Mouse (Mus musculus): ENCODE measurements at regions not wholly inside any gene's neighbourhood (a gene's known extent, or its start where the extent isn't known, plus 50 kb on each side); places are given as distances from the start of the nearest gene placed in this dataset.

DNA sequence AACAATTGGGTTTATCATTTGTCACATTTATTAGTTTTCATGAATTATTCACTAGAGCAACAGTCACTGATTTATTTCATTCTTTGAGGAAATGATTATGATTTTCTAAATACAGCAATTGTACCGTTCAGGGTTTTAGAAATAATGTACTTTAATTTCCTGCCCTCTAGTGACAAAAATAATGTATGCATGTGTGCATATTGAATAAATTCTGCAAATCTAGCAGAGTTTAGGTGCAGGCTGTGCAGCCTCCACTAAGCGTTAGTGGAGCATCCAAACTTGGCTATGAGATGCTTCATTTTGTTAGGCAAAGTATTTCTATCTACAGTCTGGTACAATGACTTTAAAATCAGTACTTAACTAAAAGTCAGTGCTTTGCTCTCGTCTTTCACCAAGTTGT lies 642.1 kb upstream of the A830018L16Rik start:
- Histone ChIP-seq H3K4me2 (ENCODE audit: low read depth, low read length) (no peak overlapping the region), H3K27me3 (ENCODE audit: control insufficient read depth, insufficient read depth, low read length) (no peaks in the 10 kb centered on the region), H3K27ac (replicated peaks; ENCODE audit: low read depth, low read length) (no peak overlapping the region), H3K4me3 (ENCODE audit: low read depth, low read length) (no peak overlapping the region), H3K36me3 (replicated peaks; ENCODE audit: control insufficient read depth, insufficient read depth, low read depth, low read length) (no peaks in the 10 kb centered on the region), H3K4me1 (ENCODE audit: control insufficient read depth, insufficient read depth, low read length) (no peaks in the 10 kb centered on the region), H3K9ac (replicated peaks; ENCODE audit: low read length) (no peak overlapping the region), H3K9me3 (replicated peaks; ENCODE audit: control insufficient read depth, low read length) (no peaks in the 10 kb centered on the region)
- ATAC-seq (replicated peaks; ENCODE audit: insufficient number of reproducible peaks, low FRiP score, low TSS enrichment, low read depth) (no peak), DNase-seq (ENCODE audit: low spot score) (peak; percentile 39)
- 82% methylated on average over 3 of the region's 3 CpGs for WGBS

- ATAC-seq (replicated peaks; ENCODE audit: insufficient number of reproducible peaks, low FRiP score, low TSS enrichment, low read depth) (no peak), DNase-seq (ENCODE audit: low spot score) (no peak)
- WGBS, result 50% methylated on average over 6 of the region's 6 CpGs
- no peak overlapping the region for H3K4me3 ChIP-seq (ENCODE audit: low read depth, low read length)
- no peaks in the 10 kb centered on the region for H3K4me1 ChIP-seq (ENCODE audit: control insufficient read depth, insufficient read depth, low read length)
- no peak overlapping the region for H3K4me2 ChIP-seq (ENCODE audit: low read depth, low read length)
- no peaks in the 10 kb centered on the region for H3K27me3 ChIP-seq (ENCODE audit: control insufficient read depth, insufficient read depth, low read length)
- no peak overlapping the region for H3K27ac ChIP-seq (replicated peaks; ENCODE audit: low read depth, low read length)
- no peaks in the 10 kb centered on the region for H3K9me3 ChIP-seq (replicated peaks; ENCODE audit: control insufficient read depth, low read length)
- no peak overlapping the region for H3K9ac ChIP-seq (replicated peaks; ENCODE audit: low read length)
- no peaks in the 10 kb centered on the region for H3K36me3 ChIP-seq (replicated peaks; ENCODE audit: control insufficient read depth, insufficient read depth, low read depth, low read length)
Observed at GRCm38 (mm10) chr1:10794074-10794783, 619.7 kb upstream of the A830018L16Rik start.

DNA sequence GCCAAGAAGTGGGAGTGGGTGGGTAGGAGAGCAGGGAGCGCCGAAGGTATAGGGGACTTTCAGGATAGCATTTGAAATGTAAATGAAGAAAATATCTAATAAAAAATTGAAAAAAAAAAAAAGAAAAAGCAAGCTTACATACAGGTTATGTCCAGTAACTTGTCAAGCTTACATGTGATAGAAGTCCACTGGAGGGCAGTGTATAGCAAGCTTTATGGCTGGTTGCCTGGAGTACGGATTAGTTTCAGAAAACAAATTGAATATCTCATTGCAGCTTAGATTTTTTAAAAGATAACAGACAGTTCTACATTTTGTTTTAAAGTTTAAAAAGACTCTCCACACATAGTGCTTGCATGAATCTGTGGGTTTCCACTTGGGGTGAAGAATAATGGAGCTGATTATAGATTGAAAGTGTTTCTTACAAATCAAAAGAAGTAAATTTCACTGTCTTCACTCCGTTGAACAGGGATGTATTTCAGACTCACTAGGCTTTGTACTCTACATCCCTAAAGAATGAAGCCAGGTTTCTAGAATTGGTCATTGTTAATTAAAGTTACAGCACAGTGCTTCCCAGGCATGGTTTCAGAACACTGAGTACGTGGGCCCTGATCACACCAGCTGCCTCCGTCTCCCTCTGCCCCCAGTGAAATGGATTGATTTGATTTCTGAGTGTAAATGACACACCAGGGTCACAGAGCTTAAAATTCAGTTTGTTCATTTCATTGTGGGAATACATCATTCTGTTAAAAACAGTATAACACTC lies 578.1 kb upstream of the A830018L16Rik start:
- Histone ChIP-seq H3K4me1 (ENCODE audit: control insufficient read depth, insufficient read depth, low read length) (no peaks in the 10 kb centered on the region), H3K36me3 (replicated peaks; ENCODE audit: control insufficient read depth, insufficient read depth, low read depth, low read length) (no peaks in the 10 kb centered on the region), H3K9me3 (replicated peaks; ENCODE audit: control insufficient read depth, low read length) (no peaks in the 10 kb centered on the region), H3K27ac (replicated peaks; ENCODE audit: low read depth, low read length) (no peak overlapping the region), H3K4me2 (ENCODE audit: low read depth, low read length) (no peak overlapping the region), H3K27me3 (ENCODE audit: control insufficient read depth, insufficient read depth, low read length) (no peaks in the 10 kb centered on the region), H3K9ac (replicated peaks; ENCODE audit: low read length) (no peak overlapping the region), H3K4me3 (ENCODE audit: low read depth, low read length) (no peak overlapping the region)
- WGBS, result 68% methylated on average over 6 of the region's 6 CpGs
- DNase-seq (ENCODE audit: low spot score), result peak; percentile 81
- peak; percentile 44; the same call in 1 of the 2 replicates for ATAC-seq (replicated peaks; ENCODE audit: insufficient number of reproducible peaks, low FRiP score, low TSS enrichment, low read depth)

DNA sequence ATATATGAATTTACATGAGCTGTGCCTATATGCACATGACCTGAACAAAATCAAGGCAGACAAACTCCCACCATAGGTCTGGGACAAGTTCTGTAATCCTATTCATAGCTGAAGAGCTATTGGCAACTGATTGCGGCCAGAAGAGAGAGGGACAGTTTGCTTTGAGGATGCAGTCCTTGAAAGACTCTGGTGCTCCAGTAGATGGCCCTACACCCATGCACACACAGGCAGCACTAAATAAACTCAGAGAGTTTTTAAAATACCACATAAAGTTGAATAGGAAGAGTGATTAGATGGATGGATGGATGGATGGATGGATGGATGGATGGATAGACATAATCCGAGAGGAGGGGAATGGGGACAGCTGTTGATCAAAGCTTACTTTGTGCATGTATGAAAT lies 576.7 kb upstream of the A830018L16Rik start:
- H3K36me3 ChIP-seq (replicated peaks; ENCODE audit: control insufficient read depth, insufficient read depth, low read depth, low read length), result no peaks in the 10 kb centered on the region
- ATAC-seq (replicated peaks; ENCODE audit: insufficient number of reproducible peaks, low FRiP score, low TSS enrichment, low read depth) (no peak), DNase-seq (ENCODE audit: low spot score) (no peak)
- 87% methylated on average over 2 of the region's 2 CpGs for WGBS
- no peak overlapping the region for H3K4me2 ChIP-seq (ENCODE audit: low read depth, low read length)
- no peaks in the 10 kb centered on the region for H3K9me3 ChIP-seq (replicated peaks; ENCODE audit: control insufficient read depth, low read length)
- no peak overlapping the region for H3K9ac ChIP-seq (replicated peaks; ENCODE audit: low read length)
- no peaks in the 10 kb centered on the region for H3K27me3 ChIP-seq (ENCODE audit: control insufficient read depth, insufficient read depth, low read length)
- no peak overlapping the region for H3K4me3 ChIP-seq (ENCODE audit: low read depth, low read length)
- H3K27ac ChIP-seq (replicated peaks; ENCODE audit: low read depth, low read length), result no peak overlapping the region
- no peaks in the 10 kb centered on the region for H3K4me1 ChIP-seq (ENCODE audit: control insufficient read depth, insufficient read depth, low read length)

DNA sequence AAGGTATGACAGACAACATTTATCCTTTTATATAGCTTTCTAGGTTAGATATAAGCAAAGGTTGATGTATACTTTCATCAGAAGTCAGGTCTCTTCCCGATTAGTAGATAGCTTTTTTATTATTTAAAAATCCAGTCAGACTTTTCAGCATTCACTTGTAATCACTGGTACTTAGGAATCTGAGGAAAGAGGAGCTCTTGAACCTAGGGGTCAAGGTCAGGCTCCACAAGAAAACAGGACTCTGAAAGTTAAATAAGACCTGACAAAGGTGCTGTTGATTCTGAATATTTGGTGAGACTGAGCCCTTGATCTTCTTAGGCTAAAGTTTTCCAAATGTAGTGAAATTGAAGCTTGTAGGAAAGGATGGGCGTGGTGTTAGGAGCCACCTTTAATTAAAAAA lies 561.0 kb upstream of the A830018L16Rik start:
- 71% methylated on average over 2 of the region's 2 CpGs for WGBS
- ATAC-seq (replicated peaks; ENCODE audit: insufficient number of reproducible peaks, low FRiP score, low TSS enrichment, low read depth), result no peak

DNA sequence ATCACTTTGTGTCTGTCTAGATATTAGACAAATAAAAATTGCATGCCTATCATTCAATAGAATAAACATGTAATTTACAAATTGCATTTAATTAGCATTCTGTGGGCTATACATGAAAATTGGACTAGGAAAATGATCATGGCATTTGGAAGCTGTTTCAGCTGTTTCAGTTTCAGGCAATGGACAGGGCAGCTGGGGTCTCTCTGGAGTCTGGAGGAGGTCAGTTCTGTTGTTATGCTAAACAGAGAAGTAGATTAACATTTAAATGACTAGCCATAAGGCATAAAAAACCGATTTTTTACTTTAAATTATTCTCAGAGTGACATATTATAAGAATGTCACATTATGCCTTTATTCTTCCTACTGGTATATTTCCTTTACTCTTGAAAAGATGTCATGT lies 559.4 kb upstream of the A830018L16Rik start:
- H3K27me3 ChIP-seq (ENCODE audit: control insufficient read depth, insufficient read depth, low read length), result no peaks in the 10 kb centered on the region
- H3K9ac ChIP-seq (replicated peaks; ENCODE audit: low read length), result no peak overlapping the region
- H3K9me3 ChIP-seq (replicated peaks; ENCODE audit: control insufficient read depth, low read length), result no peaks in the 10 kb centered on the region
- no peak overlapping the region for H3K4me3 ChIP-seq (ENCODE audit: low read depth, low read length)
- H3K4me2 ChIP-seq (ENCODE audit: low read depth, low read length), result no peak overlapping the region
- no peak overlapping the region for H3K27ac ChIP-seq (replicated peaks; ENCODE audit: low read depth, low read length)
- no peaks in the 10 kb centered on the region for H3K36me3 ChIP-seq (replicated peaks; ENCODE audit: control insufficient read depth, insufficient read depth, low read depth, low read length)
- WGBS, result 35% methylated on average over 1 of the region's 1 CpGs
- no peak for DNase-seq (ENCODE audit: low spot score)
- no peak for ATAC-seq (replicated peaks; ENCODE audit: insufficient number of reproducible peaks, low FRiP score, low TSS enrichment, low read depth)
- no peaks in the 10 kb centered on the region for H3K4me1 ChIP-seq (ENCODE audit: control insufficient read depth, insufficient read depth, low read length)

More for the DNA sequence above, 561.0 kb upstream of the A830018L16Rik start:
- Histone ChIP-seq H3K4me1 (ENCODE audit: control insufficient read depth, insufficient read depth, low read length) (no peaks in the 10 kb centered on the region), H3K4me3 (ENCODE audit: low read depth, low read length) (no peak overlapping the region), H3K36me3 (replicated peaks; ENCODE audit: control insufficient read depth, insufficient read depth, low read depth, low read length) (no peaks in the 10 kb centered on the region), H3K9me3 (replicated peaks; ENCODE audit: control insufficient read depth, low read length) (no peaks in the 10 kb centered on the region), H3K9ac (replicated peaks; ENCODE audit: low read length) (no peak overlapping the region), H3K4me2 (ENCODE audit: low read depth, low read length) (no peak overlapping the region), H3K27ac (replicated peaks; ENCODE audit: low read depth, low read length) (no peak overlapping the region), H3K27me3 (ENCODE audit: control insufficient read depth, insufficient read depth, low read length) (no peaks in the 10 kb centered on the region)
- no peak for DNase-seq (ENCODE audit: low spot score)

- Histone ChIP-seq H3K9me3 (replicated peaks; ENCODE audit: control insufficient read depth, low read length) (no peaks in the 10 kb centered on the region), H3K36me3 (replicated peaks; ENCODE audit: control insufficient read depth, insufficient read depth, low read depth, low read length) (no peaks in the 10 kb centered on the region), H3K4me1 (ENCODE audit: control insufficient read depth, insufficient read depth, low read length) (no peaks in the 10 kb centered on the region), H3K4me3 (ENCODE audit: low read depth, low read length) (no peak overlapping the region), H3K4me2 (ENCODE audit: low read depth, low read length) (no peak overlapping the region), H3K9ac (replicated peaks; ENCODE audit: low read length) (no peak overlapping the region), H3K27ac (replicated peaks; ENCODE audit: low read depth, low read length) (no peak overlapping the region), H3K27me3 (ENCODE audit: control insufficient read depth, insufficient read depth, low read length) (no peaks in the 10 kb centered on the region)
- no peak for DNase-seq (ENCODE audit: low spot score)
- 92% methylated on average over 5 of the region's 5 CpGs for WGBS
- ATAC-seq (replicated peaks; ENCODE audit: insufficient number of reproducible peaks, low FRiP score, low TSS enrichment, low read depth), result no peak
Observed at GRCm38 (mm10) chr1:10871163-10871853, 542.6 kb upstream of the A830018L16Rik start.

DNA sequence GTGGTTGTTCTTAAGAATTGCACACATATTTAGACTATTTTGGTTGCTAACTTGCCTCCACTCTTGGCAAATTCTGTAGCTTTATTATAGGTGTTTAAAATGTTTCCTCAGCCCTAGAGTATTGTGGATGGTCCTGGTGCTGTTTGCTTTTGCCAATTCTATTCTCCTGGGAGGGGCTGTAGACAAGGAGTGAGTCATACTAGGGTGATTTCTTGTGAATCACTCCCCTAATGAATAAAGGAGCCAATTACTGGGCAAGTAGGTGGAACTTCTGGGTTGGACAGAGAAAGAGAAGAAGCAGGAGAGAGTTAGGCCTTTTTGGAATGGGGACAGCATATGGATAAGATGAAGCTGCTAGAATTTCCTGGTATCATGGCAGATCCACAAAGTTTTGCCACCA lies 541.6 kb upstream of the A830018L16Rik start:
- Histone ChIP-seq H3K9me3 (replicated peaks; ENCODE audit: control insufficient read depth, low read length) (no peaks in the 10 kb centered on the region), H3K27me3 (ENCODE audit: control insufficient read depth, insufficient read depth, low read length) (no peaks in the 10 kb centered on the region), H3K4me2 (ENCODE audit: low read depth, low read length) (no peak overlapping the region), H3K27ac (replicated peaks; ENCODE audit: low read depth, low read length) (no peak overlapping the region), H3K4me1 (ENCODE audit: control insufficient read depth, insufficient read depth, low read length) (no peaks in the 10 kb centered on the region), H3K4me3 (ENCODE audit: low read depth, low read length) (no peak overlapping the region), H3K36me3 (replicated peaks; ENCODE audit: control insufficient read depth, insufficient read depth, low read depth, low read length) (no peaks in the 10 kb centered on the region), H3K9ac (replicated peaks; ENCODE audit: low read length) (no peak overlapping the region)
- ATAC-seq (replicated peaks; ENCODE audit: insufficient number of reproducible peaks, low FRiP score, low TSS enrichment, low read depth), result no peak
- no peak for DNase-seq (ENCODE audit: low spot score)
